Mouse (Mus musculus) c-Kit-positive CD71-negative TER-119-negative erythroid progenitor cells, embryonic 14.5 days (primary cell): ENCODE results near the gene Abcc3.

Experiments used
- DNase-seq: peaks from one replicate; pipeline ENCODE4 v3.0.0-alpha.2; 2013; ENCODE audit warnings: low read depth

The Abcc3 gene

DNA sequence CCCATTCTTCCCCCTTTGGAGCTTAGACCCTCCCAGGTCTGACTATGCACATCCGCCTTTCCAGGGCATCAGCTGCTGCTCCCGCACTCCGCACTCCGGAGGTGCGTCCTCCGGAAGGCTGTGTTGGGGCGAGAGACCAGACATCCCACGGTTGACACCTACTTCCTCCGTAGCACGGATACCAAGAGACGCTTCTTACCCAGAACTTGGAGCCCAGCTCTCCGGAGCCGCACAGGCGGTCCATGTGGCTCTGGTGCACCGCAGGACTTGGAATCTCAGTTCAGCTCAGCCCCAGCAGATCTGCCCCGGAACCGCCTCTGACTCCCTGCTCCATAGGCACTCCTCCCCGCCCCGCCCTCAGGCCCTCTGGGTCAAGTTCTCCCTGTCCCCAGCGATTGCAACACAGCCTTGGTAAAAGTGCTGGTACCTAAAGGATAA, at the start of gene Abcc3:
Gene Abcc3 (minus strand): TSS at position 326 of the 438 bp plus-strand sequence.
- no peak for DNase-seq

DNA sequence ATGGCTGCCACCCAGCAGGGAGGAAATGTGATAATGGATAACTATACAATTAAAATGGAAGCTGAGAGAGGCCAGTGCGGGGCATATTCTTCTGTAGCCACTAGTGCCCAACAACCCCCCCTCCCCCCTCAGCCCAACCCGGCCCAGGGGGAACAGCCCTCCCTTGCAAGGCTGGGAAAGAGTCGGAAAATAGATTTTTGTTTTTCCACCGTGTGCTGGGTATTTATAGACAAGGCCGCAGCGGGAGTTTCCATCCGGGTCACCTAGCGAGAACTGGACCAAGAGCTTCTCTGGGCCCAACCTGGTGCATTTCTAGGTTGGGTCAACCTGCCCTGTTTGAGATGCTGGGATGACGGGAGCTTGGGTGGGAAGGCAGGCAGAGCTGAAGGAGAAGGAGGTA, 49.0 kb upstream of the Abcc3 start:
- DNase-seq, result no peak

DNA sequence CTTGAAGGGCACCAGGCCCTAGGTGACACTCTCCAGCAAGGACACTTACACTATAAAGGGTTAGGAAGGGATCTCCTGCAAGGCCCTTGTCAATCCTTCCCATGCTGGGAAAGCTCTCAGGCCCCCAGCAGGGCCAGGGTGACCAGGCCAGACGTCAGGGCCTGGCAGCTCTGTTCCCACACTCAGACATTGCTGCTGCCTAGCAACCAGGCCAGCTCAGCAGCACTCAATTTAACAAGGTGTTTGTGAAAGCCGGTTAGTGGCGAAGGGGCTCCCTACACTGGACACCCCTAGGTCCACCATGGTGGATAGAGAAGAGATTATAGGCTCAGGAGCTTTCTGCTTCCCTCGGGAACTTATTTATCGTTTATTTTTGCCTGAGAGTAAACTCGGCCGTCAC, 48.3 kb upstream of the Abcc3 start:
- DNase-seq, result no peak

DNA sequence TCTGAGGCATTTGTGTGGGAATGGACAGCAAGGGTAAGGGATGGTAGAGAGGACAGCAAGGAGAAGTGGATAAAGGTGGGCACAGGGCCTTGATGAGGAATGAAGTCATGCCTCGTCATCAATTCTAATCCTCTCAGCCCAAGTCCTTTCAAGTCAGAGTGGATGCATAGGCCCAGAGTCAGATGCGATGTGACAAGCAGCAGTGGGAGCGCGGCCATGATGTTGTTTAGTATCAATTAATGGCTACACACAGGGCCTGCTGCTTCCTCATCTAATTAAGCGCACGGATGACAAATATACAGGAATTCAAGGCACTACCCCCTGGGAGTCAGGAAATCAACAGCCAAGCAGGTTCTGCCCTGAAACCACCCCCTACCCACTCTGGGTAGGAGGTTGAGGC, 47.6 kb upstream of the Abcc3 start:
- no peak for DNase-seq

DNA sequence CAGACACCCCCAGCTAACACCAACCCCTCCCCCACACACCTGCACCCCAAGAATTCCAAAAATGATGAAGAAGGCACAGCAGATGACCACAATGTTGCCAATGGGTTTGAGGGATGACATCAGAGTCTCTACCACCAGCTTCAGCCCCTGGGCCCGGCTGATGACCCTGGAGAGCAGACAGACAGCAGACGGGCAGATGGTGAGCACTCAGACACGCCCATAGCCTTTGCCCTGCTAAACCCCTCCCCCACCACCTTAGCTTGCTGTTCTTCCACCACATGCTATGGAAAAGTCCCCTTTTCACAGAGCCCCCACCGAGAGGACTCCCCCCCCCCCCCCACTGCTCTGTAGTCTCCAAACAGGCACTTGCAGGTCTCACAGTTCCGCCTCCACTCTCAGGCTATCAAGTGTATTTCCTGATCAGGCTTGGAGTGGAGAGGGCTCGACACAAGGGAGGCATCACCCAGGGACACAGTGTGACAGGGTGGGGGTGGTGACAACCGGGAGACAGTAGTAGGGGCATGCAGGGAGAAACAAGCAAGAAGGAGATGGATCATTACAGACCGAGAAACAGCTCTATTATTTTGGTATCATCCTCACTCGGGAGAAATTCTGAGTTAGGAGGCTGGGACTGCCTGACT, 36.3 kb upstream of the Abcc3 start:
- no peak for DNase-seq

DNA sequence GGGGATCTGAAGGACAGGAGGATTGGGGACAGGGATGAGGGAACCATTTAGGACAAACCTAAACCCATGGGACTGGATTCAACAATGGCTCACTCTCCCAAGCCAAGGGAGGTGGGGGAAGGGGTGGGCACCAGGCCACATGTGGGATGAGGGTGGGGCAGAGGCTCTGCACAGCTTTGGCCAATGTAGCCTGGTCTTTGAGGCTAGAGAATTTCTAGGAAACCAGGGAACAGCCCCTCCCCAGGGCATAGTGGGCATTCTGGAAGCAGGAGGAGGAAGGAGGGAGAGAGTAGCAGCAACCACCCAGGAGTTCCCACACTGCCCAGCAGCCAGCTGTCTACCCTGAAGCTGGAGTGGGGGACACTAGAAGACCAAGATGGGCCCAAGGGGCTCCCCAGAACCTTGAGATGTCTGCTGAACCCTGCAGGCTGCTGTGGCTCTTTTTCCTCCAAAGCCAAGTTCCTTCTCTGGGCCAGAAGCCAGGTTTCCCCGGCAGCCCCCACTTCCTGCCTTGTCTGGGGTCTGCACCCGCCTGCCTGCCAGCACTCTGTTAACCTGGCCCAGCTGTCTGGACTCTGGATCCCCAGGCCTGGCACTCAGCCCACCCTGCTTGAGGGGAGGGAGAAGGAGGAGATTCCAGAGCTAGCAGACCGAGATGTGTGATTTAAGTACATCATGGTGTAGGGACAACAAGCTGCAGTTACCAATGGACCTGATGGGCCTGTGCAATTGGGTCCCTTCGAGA, 35.5 kb upstream of the Abcc3 start:
- no peak for DNase-seq

DNA sequence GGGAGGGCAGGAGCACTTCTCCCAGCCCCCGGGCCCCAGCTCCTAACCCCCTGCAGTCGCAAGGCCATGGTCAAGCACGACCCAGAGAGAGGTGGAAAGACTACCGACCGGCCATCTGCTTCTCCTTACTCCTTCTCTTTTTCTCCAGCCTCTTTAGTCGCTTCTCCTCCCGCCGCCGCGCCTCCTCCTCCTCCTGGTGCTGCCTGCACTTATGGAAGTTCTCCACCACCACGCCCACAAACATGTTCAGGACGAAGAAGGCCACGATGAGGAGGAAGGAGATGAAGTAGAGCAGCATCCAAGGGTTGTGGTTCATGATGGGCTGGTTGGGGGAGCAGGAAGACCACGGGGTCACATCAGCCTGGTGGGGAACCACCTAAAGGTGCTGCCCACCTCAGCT, 32.9 kb upstream of the Abcc3 start:
- DNase-seq, result no peak

DNA sequence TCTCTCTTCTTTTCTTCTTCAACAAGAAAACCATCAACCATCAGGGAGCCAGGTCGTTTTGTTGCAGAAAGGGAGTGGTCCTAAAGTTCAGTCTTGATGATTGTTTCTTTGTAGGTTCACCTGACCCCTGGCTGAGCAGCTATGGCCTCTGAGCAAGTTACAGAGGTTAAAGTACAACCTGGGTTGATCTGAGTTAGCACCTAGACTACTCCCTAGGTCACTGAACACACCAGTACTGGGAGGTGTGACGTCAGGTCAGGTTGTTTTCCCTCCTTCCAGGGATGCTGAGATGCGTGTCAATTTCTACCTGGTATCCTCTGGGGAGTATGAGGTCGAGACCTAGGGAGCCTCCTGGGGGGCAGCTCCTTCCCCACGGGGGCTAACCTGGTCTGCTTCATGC, 32.4 kb upstream of the Abcc3 start:
- DNase-seq, result no peak

DNA sequence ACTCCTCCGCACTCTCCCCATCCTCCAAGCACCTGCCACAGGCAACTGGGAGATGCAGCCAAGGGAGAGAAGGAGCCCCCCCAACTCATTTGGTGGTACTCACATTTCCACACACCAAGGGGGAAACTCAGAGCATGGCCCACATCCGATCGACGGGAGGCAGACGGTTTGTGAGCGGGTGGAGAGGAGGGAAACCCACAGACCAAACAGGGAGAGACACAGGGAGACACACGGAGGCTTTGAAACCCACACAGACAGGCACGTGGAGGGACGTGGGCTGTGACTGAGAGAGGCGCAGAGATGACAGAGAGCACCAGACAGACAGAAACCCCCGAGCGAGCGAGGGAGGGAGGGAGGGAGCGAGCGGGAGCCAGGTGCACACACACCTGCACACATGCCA, 31.6 kb upstream of the Abcc3 start:
- DNase-seq, result no peak

DNA sequence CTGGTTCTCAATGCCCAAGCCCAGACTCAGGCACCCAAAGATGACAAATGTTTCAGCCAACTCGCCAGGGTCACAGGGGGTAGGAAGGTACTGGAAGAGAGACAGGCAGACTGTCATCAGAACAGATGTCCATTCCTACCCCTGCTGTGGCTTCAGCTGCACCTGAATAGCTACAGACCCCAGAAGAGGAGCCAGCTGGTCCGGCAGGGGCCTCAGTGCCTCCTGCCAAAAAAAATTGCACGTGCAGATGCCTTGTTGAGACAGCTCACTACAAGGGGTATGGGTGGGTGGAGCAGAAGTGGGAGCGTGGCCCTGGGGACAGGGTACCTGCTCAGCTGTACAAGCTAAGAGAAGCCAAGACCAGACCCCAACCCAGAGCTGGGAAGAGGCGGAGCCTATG, 31.1 kb upstream of the Abcc3 start:
- DNase-seq, result no peak

DNA sequence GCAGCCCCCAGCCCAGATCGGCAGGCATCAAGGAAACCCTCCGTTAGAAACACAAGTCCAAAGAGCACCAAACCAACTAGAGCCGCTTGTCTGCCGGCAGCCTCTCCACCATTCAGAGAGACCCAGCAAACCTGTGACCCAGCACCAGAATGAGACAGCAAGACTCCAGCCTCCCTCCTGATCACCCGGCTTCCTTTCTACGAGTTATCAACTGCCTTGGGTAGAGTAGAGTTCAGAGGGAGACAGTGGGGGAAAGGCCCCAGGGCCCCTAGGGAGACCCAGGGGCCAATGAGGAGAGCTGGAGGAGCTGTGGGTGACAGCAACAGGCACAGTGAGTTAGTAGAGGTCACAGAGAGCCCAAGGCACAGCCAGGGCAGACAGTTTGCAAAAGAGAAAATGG, 28.2 kb upstream of the Abcc3 start:
- no peak for DNase-seq

DNA sequence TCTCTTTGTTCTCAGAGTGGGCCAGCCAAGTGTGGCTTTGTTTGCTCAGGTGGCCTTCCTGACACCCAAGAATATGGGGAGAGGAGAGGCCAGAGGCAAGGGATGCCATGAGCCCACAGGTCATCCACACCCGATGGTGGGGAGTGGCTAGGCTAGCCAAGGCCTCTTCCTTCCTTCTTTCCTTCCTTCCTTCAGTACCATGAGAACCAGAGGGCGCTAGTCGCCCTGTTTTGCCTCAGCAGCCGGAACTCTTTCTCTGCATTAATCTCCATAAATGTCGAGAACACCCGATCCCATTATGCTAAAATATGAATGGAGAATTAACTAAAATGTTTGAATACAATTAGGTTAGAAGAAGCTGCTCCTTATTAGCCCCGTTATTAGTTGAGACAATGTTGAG, 27.5 kb upstream of the Abcc3 start:
- no peak for DNase-seq

DNA sequence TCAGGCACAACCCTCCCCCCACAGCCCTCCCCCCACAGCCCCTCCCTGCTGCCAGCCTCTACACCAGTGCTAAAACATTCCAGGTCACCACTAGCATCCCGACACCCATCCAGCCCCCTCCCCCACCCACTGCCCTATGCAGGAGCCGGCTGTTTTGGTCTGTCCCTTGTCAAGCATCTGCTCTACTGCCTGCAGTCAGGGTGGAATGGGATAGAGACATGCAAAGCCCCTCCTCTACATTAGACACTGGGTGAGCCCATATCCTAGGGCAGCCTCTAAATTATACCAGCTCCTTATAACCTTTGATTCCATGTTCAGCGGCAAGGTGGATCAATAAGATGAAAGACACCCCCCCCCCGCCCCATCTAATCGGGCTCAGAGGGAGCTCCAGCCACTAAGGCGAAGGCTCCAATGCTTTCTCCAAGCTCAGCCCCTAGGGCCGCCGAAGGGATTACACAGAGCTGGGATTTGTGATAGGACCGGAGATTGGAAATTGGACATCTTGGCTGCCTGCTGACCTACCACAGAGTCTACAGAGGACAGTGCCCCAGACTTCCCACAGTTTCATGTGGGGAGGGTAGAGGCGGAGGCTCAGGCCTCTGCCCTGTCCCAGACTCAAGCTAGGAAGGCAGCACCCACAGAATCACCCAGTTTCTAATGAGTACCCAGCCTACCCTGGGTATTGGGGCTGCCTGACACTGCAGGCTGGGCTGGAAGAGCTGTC, 26.4 kb upstream of the Abcc3 start:
- DNase-seq, result no peak

DNA sequence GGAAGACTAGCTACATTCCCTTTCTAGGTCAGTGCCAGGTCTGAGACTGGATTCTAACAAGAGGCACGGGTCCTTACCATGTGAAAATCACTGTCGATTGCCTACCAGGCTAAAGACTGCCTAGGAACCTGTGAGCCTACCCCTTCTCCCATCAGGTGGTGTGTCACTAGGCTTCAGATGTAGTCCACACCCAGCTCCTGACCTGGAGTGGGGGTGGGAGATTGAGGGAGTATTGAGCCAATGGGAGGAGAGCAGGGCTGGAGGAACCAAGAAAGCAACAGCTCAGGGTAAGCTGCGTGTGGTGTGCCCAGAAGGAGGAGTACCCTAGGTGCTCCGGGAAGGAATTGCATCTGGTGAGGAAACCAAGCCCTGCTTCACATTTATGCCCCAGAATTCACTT, 21.2 kb upstream of the Abcc3 start:
- DNase-seq, result no peak

DNA sequence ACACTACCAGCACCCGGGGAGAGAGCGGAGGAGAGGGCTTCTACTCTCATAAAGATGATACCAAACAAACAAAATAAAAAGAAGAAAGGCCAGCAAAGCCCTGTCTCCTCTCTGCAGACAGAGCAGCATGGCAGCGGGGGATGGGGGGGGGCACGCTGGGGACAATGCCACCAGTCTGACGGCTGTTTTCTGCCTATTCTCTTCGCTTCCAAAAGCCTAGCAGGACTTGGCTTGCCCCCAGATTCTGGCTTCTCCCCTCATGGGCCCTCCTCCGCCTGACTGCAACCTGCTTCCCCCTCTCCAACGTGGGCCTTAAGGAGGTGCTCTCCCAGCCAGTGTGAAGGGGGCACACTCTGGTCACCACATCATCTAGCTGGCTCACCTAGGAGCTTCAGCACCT, 20.7 kb upstream of the Abcc3 start:
- DNase-seq, result no peak

DNA sequence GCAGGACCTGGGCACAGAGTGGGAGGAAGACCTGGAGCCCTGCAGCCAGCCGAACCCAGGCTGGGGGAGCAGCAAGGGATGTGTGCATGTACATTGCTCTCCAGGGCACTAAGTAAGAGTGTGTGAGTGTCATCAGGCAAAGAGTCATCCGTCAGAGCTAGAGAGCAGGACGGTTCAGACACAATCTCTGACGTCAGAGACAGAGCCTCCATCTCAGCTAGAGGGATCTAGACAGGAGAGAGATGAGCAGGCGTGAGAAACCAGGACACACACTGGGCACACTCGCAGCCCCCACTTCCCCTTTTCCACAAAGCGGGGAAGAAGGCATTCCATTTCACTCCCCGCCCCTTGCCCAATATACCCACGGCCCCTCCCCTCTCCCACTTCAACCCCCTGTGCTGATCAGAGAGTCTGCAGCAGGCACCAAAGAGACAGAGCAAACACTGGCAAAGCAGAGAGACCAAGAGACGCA, 20.2 kb upstream of the Abcc3 start:
- no peak for DNase-seq

DNA sequence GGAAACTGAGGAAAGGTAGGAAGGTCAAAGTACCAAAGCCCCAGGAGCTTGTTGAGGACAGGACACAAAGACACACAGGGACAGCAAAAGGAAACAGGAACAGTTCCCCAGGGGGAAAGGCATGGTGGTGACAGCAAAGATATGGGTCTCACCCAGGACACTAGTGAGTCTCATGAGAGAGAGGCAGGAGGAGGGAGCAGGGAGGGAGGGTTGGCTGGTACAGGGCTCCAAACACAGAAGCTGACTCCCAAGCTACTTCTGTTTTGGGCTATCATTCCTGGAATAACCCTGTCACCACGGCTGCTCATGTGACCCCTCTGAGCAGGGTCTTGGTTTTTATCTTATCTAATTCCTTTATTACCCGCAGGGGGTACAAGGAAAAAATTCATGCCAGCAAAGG, 19.8 kb upstream of the Abcc3 start:
- no peak for DNase-seq

DNA sequence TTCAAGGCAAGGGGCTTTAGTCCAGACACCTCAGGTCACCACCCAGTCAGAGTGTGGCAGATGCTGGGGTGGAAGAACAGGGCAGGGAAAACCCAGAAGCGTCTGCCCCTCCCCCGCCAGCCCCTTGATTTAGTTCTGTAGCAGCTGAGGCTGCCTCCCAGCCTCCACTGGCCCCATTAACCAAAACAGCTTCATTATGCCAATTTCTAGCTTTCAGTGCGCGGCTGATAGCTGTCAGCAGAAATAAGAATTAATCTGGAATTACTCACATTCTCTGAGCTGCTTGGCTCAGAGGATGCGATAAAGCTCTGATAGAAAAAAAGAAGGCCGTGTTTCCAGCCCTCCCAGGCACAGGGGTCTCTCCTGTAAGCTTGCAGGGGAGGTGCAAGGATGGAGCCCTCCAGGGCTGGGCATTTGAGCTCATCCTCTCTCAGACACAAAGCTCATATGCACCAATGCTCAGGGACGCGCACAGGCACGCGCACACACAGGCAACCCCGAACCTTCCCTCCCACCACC, 15.1 kb upstream of the Abcc3 start:
- no peak for DNase-seq

DNA sequence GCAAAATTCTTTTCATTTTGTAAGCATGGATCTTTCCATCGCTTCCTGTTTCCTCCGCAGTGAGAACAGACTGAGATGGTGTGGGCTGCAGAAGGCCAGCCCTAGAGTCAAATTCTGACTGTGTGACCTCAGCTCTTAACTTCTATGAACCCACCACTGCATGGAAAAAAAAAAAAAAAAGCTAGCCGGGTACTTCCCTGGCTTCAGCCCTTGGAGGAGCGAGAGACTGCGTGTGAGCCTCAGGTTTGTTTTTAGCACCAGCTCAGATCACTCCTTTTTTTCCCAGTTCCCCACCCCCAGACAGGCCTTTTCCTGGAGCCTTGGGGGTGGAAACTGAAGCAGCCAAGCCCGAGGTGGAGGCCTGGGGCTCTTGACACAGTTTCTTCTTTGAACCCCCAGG, 12.6 kb upstream of the Abcc3 start:
- no peak for DNase-seq

DNA sequence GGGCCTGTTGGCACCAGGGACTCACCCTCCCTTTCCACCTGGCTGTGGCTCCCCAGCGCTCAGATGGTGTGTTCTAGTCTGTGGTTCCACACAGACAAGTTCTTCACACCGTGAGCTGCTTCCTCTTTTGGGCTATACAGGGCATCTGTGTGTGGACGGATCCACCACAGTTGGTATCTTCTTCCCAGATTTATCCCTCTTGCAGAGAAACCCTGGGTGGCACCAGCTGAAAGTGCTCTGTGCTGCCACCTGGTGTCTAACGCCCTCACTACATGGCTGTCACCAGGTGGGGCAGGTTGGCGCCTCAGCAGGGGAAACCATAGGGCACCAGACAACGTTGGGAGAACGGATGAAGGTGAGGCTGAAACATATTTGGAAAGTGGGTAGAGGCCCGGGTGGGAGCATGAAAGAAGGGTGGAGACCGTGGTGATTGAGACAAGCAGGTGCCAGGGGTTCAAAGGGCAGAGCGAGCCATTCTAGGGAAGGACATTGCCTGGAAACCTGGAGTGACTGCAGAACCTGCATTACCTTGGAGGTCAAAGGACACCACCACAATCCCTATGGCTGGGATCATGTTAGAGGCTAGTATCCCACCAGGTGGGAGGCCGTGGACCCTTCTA, 12.0 kb upstream of the Abcc3 start:
- DNase-seq, result peak; percentile 52

DNA sequence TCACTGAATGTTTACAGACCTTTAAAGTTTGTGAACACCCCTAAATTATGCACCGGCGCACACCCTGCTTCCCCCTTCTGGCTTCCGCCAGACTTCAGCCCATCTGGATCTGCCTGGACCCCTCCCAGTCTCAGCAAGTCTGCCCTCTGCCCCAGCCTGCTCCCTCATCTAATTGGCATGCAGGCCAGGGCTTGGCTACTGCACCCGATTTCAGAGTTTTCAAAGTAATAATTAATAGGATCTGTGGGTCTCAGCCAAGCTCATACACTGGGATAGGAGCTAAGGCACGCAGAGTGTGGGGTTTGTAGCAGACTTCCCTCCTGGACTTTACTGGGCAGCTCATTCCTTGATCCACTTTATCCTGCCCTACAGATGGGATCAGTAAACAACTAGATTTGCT, 11.4 kb upstream of the Abcc3 start:
- no peak for DNase-seq

DNA sequence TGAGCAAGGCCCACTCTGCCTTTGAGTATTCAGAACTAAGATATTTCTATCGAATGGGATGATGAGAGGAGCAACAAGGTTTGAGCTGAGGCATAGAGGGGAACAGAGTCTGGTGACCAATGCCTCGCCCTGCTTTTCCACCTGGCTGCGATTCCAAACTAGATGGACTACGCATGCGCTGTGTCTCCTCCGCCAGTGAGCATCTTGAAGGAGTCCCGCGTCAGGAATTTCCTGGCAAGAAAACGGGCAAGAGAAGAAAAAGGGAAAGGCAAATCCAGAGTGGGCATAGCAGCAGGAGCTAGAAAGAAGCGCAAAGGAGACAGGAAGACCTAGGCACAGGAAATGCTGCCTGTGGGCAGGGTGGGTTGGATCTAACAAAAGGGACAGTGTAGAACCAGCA, 11.0 kb upstream of the Abcc3 start:
- DNase-seq, result no peak

DNA sequence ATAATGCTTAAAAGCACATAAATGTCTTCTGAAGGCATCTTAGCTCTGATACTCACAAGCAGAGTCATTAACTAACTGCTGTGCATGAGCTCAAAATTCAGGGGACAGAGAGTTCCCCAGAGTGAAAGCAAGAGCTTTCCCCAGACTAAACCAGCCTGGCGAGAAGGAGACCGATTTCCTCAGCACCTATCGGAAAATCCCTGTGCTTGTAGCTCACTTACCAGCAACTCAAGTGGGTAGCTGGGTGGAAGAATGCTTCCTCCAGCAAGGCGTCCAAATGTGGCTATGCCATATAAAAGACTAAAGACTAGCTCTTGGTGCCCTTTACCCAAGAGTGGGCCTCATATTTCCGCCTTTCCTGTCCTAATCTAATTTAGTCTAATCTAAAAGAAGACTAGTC, 9.9 kb upstream of the Abcc3 start:
- no peak for DNase-seq
